Mouse (Mus musculus) gastrocnemius, adult 2 months (tissue): ENCODE data around the gene Fkbp8. TPM values are rescaled to one million over a fixed set of nuclear protein-coding genes. Genes with fewer than 3 reads are reported as not detected.

ENCODE experiments used
- DNase-seq: peaks from one replicate; pipeline ENCODE4 v3.0.0; 2022
- H3K27ac ChIP-seq: fragments of 200-600 bp; 2 replicates; pipeline ENCODE4 v1.8.1; 2022; ENCODE audit warnings: mild to moderate bottlenecking
- H3K4me3 ChIP-seq: fragments of 200-600 bp; 2 replicates; pipeline ENCODE4 v1.8.1; 2022; ENCODE audit warnings: mild to moderate bottlenecking, moderate library complexity
- CTCF ChIP-seq: fragments of 200-600 bp; IDR thresholded peaks from 2 replicates; pipeline ENCODE4 v1.8.1; 2022; ENCODE audit warnings: antibody characterized with exemption, mild to moderate bottlenecking, moderate library complexity
- intact Hi-C: fragments of 180-260 bp; cut with DNase I; formaldehyde crosslinking; loops from one replicate; pipeline ENCODE4 v1.15.1; 2025
- total RNA-seq, 2 experiments: library from RNA; stranded (reverse); gene quantifications; 2 replicates each; pipeline ENCODE4 v1.2.3; 2021

The Fkbp8 gene
- total RNA-seq, 2 experiments from 2014 or later = 108 to 112 TPM

DNA sequence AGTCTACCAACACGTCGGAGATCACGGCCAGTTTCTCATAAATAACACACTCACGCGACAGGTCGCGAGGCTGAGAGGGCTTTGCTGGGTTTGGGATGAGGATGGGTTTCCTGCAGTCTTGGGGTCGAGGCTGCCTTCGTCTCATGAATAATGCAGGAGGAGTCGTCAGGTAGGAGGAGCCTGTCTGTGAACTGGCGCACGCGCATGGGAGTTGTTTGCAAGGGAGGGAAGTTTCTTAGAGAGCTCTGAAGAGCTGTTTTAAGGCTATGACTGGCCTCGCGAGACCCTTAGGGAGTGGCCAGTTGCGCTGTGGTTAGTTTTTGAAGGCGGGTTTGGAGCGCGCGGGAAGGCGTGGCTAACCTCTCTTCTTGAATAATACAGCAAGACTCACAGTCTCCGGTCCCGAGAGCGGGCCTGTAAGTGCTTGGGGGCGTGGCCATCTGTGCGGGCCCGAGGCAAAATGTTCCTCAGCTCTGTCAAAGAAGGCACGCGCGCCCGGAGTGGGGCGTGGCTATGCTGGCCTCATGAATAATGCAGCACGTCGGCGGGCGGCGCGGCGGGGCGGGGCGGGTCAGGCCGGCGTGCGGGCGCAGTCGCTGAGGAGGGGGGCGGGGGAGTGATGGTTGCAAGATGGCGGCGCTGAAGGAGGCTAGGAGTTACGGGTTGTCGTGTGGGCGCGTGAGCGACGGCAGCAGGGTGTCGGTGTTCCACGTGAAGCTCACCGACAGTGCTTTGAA, 11.7 kb downstream of the Fkbp8 start, which contains the start of gene Ell:
Gene Ell (plus strand): TSS at position 381 of the 737 bp plus-strand sequence.
- DNase-seq = peak; percentile 100
- Histone ChIP-seq H3K27ac (peak within 1 kb of the TSS; percentile 99), H3K4me3 (peak within 1 kb of the TSS; percentile 93)
- intact Hi-C loops = loop anchor here (2.0 kb wide), 1 partner anchor 16 kb away; no protein-coding TSS in a partner anchor
- TF ChIP-seq CTCF = no peak

DNA sequence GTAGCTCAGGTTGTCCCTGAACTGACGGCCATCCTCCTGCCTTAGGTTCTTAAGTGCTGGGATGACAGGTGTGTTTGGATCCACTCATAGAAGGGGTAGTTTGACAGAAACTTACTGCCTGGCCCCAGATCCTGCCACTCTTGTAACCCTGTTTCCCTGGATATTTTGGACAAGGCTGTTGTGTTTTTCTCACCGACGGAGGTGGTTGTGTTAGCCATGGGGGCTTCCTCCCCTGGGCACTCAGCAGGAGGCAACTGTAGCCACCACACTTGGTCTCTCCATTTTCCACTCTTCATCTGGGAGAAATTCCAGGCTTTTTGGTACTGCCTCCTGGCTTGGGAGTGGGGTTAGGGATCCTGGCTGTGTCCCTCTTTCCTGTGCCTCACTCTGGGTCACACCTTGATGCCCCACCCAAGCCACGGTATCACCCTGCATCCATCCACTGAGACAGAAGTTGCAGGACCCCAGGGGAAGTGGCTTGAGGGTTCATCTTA, 12.5 kb downstream of the Fkbp8 start:
- DNase-seq = no peak
- no peak for TF ChIP-seq CTCF

DNA sequence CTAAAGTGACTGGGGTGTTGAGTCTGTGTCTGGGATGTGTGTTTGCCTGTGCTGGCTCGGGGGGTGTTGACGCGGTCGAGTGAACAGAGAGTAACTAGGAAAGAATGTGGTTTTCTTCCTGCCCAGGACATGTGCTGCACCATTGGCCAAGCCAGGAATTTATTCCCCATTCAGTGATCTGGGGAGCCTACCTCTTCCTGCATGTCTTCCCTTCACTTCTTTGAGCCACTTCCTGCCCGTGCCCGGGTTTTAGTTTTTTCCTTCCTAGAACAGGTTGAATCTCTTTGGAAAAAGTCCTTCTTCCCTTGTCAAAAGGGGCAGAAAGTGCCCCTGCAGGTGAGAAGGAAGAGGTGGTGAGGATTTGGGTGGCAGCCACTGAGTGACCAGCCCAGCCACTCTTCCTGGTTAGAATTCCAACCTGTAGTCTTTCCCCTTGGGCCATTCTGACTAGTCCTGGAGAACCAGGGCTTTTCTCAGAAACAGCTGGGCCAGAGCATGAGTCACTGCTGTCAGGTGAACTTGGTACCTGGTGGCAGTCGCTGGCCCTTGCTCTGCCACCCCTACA, 13.1 kb downstream of the Fkbp8 start:
- peak overlapping the region; percentile 99 for H3K27ac ChIP-seq
- TF ChIP-seq CTCF = no peak
- DNase-seq = peak; percentile 50
- H3K4me3 ChIP-seq = peak overlapping the region; percentile 93
- intact Hi-C loops = no loop called here

More for the DNA sequence above, 12.5 kb downstream of the Fkbp8 start:
- H3K4me3 ChIP-seq = peak overlapping the region; percentile 93
- intact Hi-C loops = no loop called here
- peak overlapping the region; percentile 99 for H3K27ac ChIP-seq

- Histone ChIP-seq H3K4me3 (peak overlapping the region; percentile 93), H3K27ac (peak overlapping the region; percentile 99)
- TF ChIP-seq CTCF = 0 out of 2 replicates have a peak, but pooled peaks have one; percentile 12
- no peak for DNase-seq
- intact Hi-C loops = no loop called here
Measured at GRCm38 (mm10) chr8:70541081-70541480, 13.6 kb downstream of the Fkbp8 start.

- Histone ChIP-seq H3K4me3 (peak overlapping the region; percentile 23), H3K27ac (peak overlapping the region; percentile 99)
- TF ChIP-seq CTCF = peak; percentile 61
- intact Hi-C loops = no loop called here
- DNase-seq = peak; percentile 59
Measured at GRCm38 (mm10) chr8:70544200-70544687, 16.7 kb downstream of the Fkbp8 start.

- DNase-seq = no peak
- Histone ChIP-seq H3K4me3 (no peak overlapping the region), H3K27ac (peak overlapping the region; percentile 99)
- TF ChIP-seq CTCF = no peak
- intact Hi-C loops = no loop called here
Measured at GRCm38 (mm10) chr8:70546412-70546811, 18.9 kb downstream of the Fkbp8 start.

GRCm38 (mm10) chr8:70547762-70548161, 20.2 kb downstream of the Fkbp8 start:
- no peak for DNase-seq
- intact Hi-C loops = no loop called here
- Histone ChIP-seq H3K27ac (peak overlapping the region; percentile 94), H3K4me3 (no peak overlapping the region)
- TF ChIP-seq CTCF = no peak

DNA sequence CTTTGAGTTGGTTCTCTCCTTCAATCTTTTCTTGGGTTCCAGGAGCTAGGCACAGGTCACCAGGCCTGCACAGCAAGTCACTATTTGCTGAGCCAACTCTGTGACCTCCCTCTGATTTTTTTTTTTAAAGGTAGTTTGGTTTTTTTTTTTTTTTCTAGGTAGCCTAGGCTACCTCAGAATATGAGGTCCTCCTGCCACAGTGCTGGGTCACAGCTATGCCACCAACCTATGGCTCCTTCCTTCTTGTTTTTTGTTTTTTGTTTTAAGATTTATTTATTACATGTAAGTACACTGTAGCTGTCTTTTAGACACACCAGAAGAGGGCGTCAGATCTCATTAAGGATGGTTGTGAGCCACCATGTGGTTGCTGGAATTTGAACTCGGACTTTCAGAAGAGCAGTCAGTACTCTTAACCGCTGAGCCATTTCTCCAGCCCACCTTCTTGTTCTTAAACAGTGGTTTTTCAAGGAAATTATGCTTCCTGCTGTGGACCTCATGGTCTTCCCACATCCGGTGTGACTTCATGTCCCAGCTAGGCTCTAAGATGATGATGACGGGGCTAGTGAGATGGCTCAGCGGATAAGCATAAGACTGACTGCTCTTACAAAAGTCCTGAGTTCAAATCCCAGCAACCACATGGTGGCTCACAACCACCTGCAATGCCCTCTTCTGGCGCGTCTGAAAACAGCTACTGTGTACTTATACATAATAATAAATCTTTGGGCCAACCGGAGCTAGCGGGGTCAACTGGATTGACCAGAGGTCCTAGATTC, 22.1 kb downstream of the Fkbp8 start:
- no peak overlapping the region for H3K4me3 ChIP-seq
- intact Hi-C loops = loop anchor here (5.0 kb wide), 1 partner anchor 38 kb away; no protein-coding TSS in a partner anchor
- DNase-seq = no peak
- TF ChIP-seq CTCF = 0 out of 2 replicates have a peak, but pooled peaks have one; percentile 9
- peak overlapping the region; percentile 94 for H3K27ac ChIP-seq

DNA sequence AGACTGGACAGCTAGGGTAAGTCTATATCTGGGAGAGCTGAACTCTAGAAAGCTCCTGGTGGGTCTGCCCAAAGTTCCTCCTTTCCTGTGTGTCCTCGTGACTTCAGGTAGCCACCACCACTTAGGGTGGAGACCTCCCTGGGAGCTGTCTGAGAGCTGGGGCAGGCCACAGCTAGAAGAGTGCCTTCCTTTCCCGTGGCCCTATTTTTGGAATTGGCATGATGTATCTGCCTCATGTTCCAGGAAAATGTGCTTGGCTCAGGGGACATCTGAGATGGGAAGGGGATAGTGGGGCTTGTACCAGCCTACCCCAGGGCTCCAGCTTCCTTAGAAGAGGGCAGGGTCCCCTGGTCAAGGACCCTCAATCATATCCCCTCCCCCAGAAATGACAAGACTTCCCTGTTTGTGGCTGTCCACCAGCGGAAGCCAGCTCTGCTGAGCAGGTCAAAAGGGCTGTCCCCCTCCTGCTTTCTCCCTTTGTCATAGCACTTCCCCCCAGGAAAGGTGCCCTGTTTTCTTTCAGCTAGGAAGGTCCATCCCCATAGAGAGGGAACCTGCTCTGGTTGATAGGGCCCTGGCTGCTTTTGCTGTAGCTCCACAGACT, 24.1 kb downstream of the Fkbp8 start:
- Histone ChIP-seq H3K27ac (peak overlapping the region; percentile 94), H3K4me3 (peak overlapping the region; percentile 45)
- no peak for TF ChIP-seq CTCF
- peak; percentile 66 for DNase-seq
- intact Hi-C loops = loop anchor here (5.0 kb wide), 1 partner anchor 36 kb away; no protein-coding TSS in a partner anchor

- no peak for DNase-seq
- Histone ChIP-seq H3K4me3 (no peak overlapping the region), H3K27ac (peak overlapping the region; percentile 94)
- TF ChIP-seq CTCF = no peak
- intact Hi-C loops = loop anchor here (5.0 kb wide), 1 partner anchor 34 kb away; no protein-coding TSS in a partner anchor
Measured at GRCm38 (mm10) chr8:70552836-70553235, 25.3 kb downstream of the Fkbp8 start.

GRCm38 (mm10) chr8:70553740-70554139, 26.2 kb downstream of the Fkbp8 start:
- DNase-seq = peak; percentile 84
- TF ChIP-seq CTCF = no peak
- intact Hi-C loops = loop anchor here (5.0 kb wide), 1 partner anchor 34 kb away; no protein-coding TSS in a partner anchor
- Histone ChIP-seq H3K4me3 (no peak overlapping the region; the same call in 1 of the 2 replicates), H3K27ac (peak overlapping the region; percentile 94)
